Mouse (Mus musculus) cerebellum, adult 9-11 months (tissue): ENCODE results near the gene Gm9376.

Experiments used
- DNase-seq: peaks from one replicate; pipeline ENCODE4 v3.0.0; 2022

Gm9376 gene

GRCm38 (mm10) chr14:118266660-118267059 lies at the start of gene Gm9376:
Gene Gm9376 (plus strand): TSS chr14:118266960.
- DNase-seq, result no peak

- no peak for DNase-seq
Measured at GRCm38 (mm10) chr14:118220885-118221284, 45.9 kb upstream of the Gm9376 start.

- no peak for DNase-seq
Measured at GRCm38 (mm10) chr14:118225061-118225743, 41.6 kb upstream of the Gm9376 start.

GRCm38 (mm10) chr14:118225911-118226310 lies 40.8 kb upstream of the Gm9376 start:
- DNase-seq, result no peak

GRCm38 (mm10) chr14:118226471-118227155 lies 40.1 kb upstream of the Gm9376 start:
- no peak for DNase-seq

- no peak for DNase-seq
Measured at GRCm38 (mm10) chr14:118232381-118232970, 34.3 kb upstream of the Gm9376 start.

- DNase-seq, result no peak
Measured at GRCm38 (mm10) chr14:118233786-118234540, 32.8 kb upstream of the Gm9376 start.

- no peak for DNase-seq
Measured at GRCm38 (mm10) chr14:118234541-118235210, 32.1 kb upstream of the Gm9376 start.

GRCm38 (mm10) chr14:118235361-118235972 lies 31.3 kb upstream of the Gm9376 start:
- no peak for DNase-seq

- DNase-seq, result no peak
Measured at GRCm38 (mm10) chr14:118235973-118236885, 30.5 kb upstream of the Gm9376 start.

GRCm38 (mm10) chr14:118236886-118237289 lies 29.9 kb upstream of the Gm9376 start, which contains the start of gene Sox21:
Gene Sox21 (minus strand): TSS chr14:118237030.
- no peak for DNase-seq

GRCm38 (mm10) chr14:118237786-118238185 lies 29.0 kb upstream of the Gm9376 start:
- DNase-seq, result no peak

GRCm38 (mm10) chr14:118239351-118239750 lies 27.4 kb upstream of the Gm9376 start:
- no peak for DNase-seq

GRCm38 (mm10) chr14:118241416-118241815 lies 25.3 kb upstream of the Gm9376 start:
- DNase-seq, result no peak

GRCm38 (mm10) chr14:118253381-118253780 lies 13.4 kb upstream of the Gm9376 start:
- no peak for DNase-seq

GRCm38 (mm10) chr14:118268849-118269248 lies 2.1 kb downstream of the Gm9376 start:
- DNase-seq, result no peak

GRCm38 (mm10) chr14:118272594-118273555 lies 6.1 kb downstream of the Gm9376 start:
- no peak for DNase-seq

GRCm38 (mm10) chr14:118277704-118278498 lies 11.1 kb downstream of the Gm9376 start:
- DNase-seq, result no peak

GRCm38 (mm10) chr14:118282272-118282671 lies 15.5 kb downstream of the Gm9376 start:
- no peak for DNase-seq
